Mouse (Mus musculus): Measurements from ENCODE around the gene Cnn3.

DNA sequence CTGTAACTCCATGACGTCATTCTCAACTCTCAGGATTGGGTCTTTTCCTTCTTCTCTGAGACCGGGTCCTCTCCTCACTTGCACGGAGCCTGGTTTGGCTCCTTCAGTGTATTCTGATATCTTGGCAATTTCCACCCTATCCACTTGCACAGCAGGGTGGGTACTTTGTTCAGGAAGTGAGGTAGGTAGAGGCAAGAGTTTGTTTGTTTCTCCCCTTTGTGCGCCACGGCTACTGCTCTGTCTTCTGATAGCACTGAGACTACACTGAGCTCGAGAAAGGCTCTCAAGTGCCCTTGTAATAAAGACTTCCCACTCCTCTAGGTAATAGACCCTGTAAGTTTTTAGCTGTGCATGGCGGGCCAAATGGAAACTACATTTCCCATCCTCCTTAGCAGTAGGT lies 80.5 kb downstream of the Cnn3 start:
- no peak for TF ChIP-seq CTCF (IDR thresholded peaks at IDR 0.05; ENCODE audit: control insufficient read depth, insufficient read depth, low read length)
- no peak for TF ChIP-seq POLR2A (IDR thresholded peaks at IDR 0.05; ENCODE audit: borderline replicate concordance, control insufficient read depth, low read depth, low read length)
